Mouse (Mus musculus) thymus, adult 2 months (tissue): ENCODE results near the gene Abca6. TPM values are rescaled to one million over a fixed set of nuclear protein-coding genes. Genes with fewer than 3 reads are reported as not detected.

Experiments
- DNase-seq: peaks from one replicate; pipeline ENCODE4 v3.0.0; 2021
- H3K27ac ChIP-seq: fragments of 200-500 bp; 2 replicates; pipeline ENCODE4 v1.5.1; 2012; ENCODE audit warnings: low read length, control low read depth; ENCODE audit not compliant: control insufficient read depth, insufficient read depth
- H3K27me3 ChIP-seq: fragments of 200-500 bp; 2 replicates; pipeline ENCODE4 v1.6.1; 2012; ENCODE audit warnings: mild to moderate bottlenecking, low read length, moderate library complexity, mixed read lengths; ENCODE audit not compliant: control insufficient read depth, insufficient read depth
- H3K36me3 ChIP-seq: fragments of 200-500 bp; 2 replicates; pipeline ENCODE4 v1.6.1; 2012; ENCODE audit warnings: mild to moderate bottlenecking, low read length, moderate library complexity; ENCODE audit not compliant: control insufficient read depth, insufficient read depth
- H3K4me1 ChIP-seq: fragments of 200-500 bp; replicated peaks from 2 replicates; pipeline ENCODE4 v1.6.1; 2012; ENCODE audit warnings: low read length; ENCODE audit not compliant: control insufficient read depth, insufficient read depth
- H3K4me3 ChIP-seq: fragments of 200-500 bp; 2 replicates; pipeline ENCODE4 v1.5.1; 2012; ENCODE audit warnings: mild to moderate bottlenecking, low read length, control low read depth, moderate library complexity; ENCODE audit not compliant: control insufficient read depth, insufficient read depth
- CTCF ChIP-seq: fragments of 200-500 bp; IDR thresholded peaks from 2 replicates; pipeline ENCODE4 v1.5.1; 2012; ENCODE audit warnings: mild to moderate bottlenecking, control low read depth, low read length, moderate library complexity, borderline replicate concordance; ENCODE audit not compliant: control insufficient read depth, poor library complexity, insufficient read depth; ENCODE audit errors: extremely low read depth
- POLR2A ChIP-seq: fragments of 200-500 bp; IDR thresholded peaks from 2 replicates; pipeline ENCODE4 v1.6.1; 2012; ENCODE audit warnings: mild to moderate bottlenecking, low read length, control low read depth, moderate library complexity; ENCODE audit not compliant: control insufficient read depth, poor library complexity, insufficient read depth; ENCODE audit errors: extremely low read depth
- WGBS: fragments of 180-500 bp; shearing (Covaris S2); methylation state at CpG from one replicate; pipeline ENCODE4 v1.1.7; 2018; 5-methylcytosine and 5-hydroxymethylcytosine counted together
- polyA plus RNA-seq: library from polyadenylated mRNA; depleted of rRNA; stranded (reverse); fragments of >200 nt; gene quantifications from 2 replicates; pipeline ENCODE4 v1.2.3, GENCODE M21; 2012

The Abca6 gene
- polyA plus RNA-seq, 1 experiment = 0.24 TPM

- no peak overlapping the region for H3K27ac ChIP-seq
- H3K4me3 ChIP-seq = no peak overlapping the region
- no peaks in the 10 kb centered on the region for H3K4me1 ChIP-seq
- no peak for TF ChIP-seq POLR2A
- no peak for TF ChIP-seq CTCF
- no peaks in the 10 kb centered on the region for H3K27me3 ChIP-seq
- DNase-seq = no peak
- WGBS = 94% methylated on average over 4 of the region's 4 CpGs
- H3K36me3 ChIP-seq = no peaks in the 10 kb centered on the region
These were observed 5.5 kb upstream of the Abca6 start for GRCm38 (mm10) chr11:110257061-110257460.

GRCm38 (mm10) chr11:110252256-110252655 is 680 bp upstream of the Abca6 start:
- no peak for TF ChIP-seq CTCF
- TF ChIP-seq POLR2A = no peak
- WGBS = 95% methylated on average over 3 of the region's 3 CpGs
- H3K4me1 ChIP-seq = no peaks in the 10 kb centered on the region

GRCm38 (mm10) chr11:110244730-110245129 is 6.8 kb downstream of the Abca6 start:
- Histone ChIP-seq H3K36me3 (no peaks in the 10 kb centered on the region), H3K4me1 (no peaks in the 10 kb centered on the region), H3K27ac (no peak overlapping the region), H3K27me3 (no peaks in the 10 kb centered on the region), H3K4me3 (no peak overlapping the region)
- TF ChIP-seq CTCF = no peak
- no peak for TF ChIP-seq POLR2A
- no peak for DNase-seq
- 92% methylated on average over 10 of the region's 10 CpGs for WGBS

More at GRCm38 (mm10) chr11:110252256-110252655, 680 bp upstream of the Abca6 start:
- H3K27ac ChIP-seq = no peak overlapping the region
- H3K4me3 ChIP-seq = no peak overlapping the region
- no peak for DNase-seq
- H3K27me3 ChIP-seq = no peaks in the 10 kb centered on the region
- no peaks in the 10 kb centered on the region for H3K36me3 ChIP-seq

GRCm38 (mm10) chr11:110237466-110237865 is 14.1 kb downstream of the Abca6 start:
- no peaks in the 10 kb centered on the region for H3K27me3 ChIP-seq
- TF ChIP-seq CTCF (no peak), POLR2A (no peak)
- WGBS = 98% methylated on average over 2 of the region's 2 CpGs
- no peak overlapping the region for H3K4me3 ChIP-seq
- H3K4me1 ChIP-seq = no peaks in the 10 kb centered on the region
- H3K36me3 ChIP-seq = no peaks in the 10 kb centered on the region
- H3K27ac ChIP-seq = no peak overlapping the region
- no peak for DNase-seq

GRCm38 (mm10) chr11:110232975-110233374 is 18.6 kb downstream of the Abca6 start:
- no peak overlapping the region for H3K4me3 ChIP-seq
- DNase-seq = no peak
- H3K27me3 ChIP-seq = no peaks in the 10 kb centered on the region
- no peak overlapping the region for H3K27ac ChIP-seq
- H3K4me1 ChIP-seq = no peaks in the 10 kb centered on the region
- TF ChIP-seq CTCF = no peak
- no peak for TF ChIP-seq POLR2A
- H3K36me3 ChIP-seq = no peaks in the 10 kb centered on the region

DNA sequence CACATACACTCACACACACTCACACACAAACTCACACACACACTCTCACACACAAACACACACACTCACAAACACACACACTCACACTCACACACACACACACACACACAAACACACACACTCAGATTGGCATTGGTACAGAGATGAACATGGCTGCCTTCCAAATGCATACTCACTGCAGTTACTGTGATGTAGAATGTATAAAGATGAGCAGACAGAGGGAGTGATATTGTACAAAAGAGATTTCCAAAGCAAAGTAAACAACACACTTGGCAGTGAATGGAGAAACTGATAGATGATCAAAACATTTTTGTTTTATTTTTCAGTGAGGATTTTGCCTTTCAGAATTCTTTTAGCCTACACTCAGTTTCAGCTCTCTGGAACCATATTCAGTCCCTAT is 34.5 kb downstream of the Abca6 start:
- no peaks in the 10 kb centered on the region for H3K4me1 ChIP-seq
- no peak for DNase-seq
- H3K36me3 ChIP-seq = no peaks in the 10 kb centered on the region
- TF ChIP-seq CTCF (no peak), POLR2A (no peak)
- no peaks in the 10 kb centered on the region for H3K27me3 ChIP-seq
- H3K4me3 ChIP-seq = no peak overlapping the region
- H3K27ac ChIP-seq = no peak overlapping the region

DNA sequence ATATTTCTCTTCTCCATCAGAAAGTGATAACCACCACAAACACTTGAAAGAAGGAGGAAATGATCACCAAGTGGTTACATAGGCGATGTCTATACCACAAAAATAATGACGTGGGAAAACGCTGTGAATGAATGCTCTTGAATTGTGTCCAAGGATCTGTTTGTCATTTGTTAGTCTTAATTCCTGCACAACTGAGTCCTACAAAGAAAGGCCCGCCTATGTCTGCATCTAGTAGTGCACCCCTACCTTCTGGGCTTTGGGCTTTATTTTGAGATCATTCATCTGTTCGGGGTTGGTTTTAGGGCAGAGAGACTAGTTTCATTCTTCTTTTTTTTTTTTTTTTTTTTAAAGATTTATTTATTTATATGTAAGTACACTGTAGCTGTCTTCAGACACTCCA is 47.6 kb downstream of the Abca6 start:
- TF ChIP-seq POLR2A (no peak), CTCF (no peak)
- Histone ChIP-seq H3K27ac (no peak overlapping the region), H3K36me3 (no peaks in the 10 kb centered on the region), H3K4me1 (no peaks in the 10 kb centered on the region), H3K27me3 (no peaks in the 10 kb centered on the region), H3K4me3 (no peak overlapping the region)
- DNase-seq = no peak
- 89% methylated on average over 5 of the region's 5 CpGs for WGBS
